Mouse (Mus musculus): ENCODE measurements around the gene Vezt. TPM values are rescaled to one million over a fixed set of nuclear protein-coding genes. Genes with fewer than 3 reads are reported as not detected.

The Vezt gene
- polyA plus RNA-seq, 1 experiment: 5.5 TPM

DNA sequence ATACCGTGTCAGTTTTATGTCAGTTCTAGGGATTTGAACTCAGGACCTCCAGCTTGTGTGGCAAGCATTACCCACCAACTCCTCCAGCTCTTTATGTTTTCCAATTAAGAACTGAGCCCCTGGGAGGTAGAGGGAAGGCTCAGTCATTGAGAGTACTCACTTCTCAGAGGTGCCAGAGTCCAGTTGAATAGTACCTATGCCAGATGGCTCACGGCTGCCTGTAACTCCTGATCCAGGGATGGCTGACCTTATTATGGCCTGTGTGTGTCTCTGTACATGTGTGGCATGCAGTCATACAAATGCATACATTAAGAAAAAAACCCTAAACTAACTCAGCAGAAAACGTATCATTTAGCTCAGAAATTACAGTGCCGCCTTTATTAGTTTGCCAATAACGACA lies 15.1 kb upstream of the Vezt start:
- no peaks in the 10 kb centered on the region for H3K27me3 ChIP-seq (ENCODE audit: control insufficient read depth, insufficient read depth, low read length)
- no peak overlapping the region for H3K4me3 ChIP-seq (ENCODE audit: low read depth, low read length)
- TF ChIP-seq POLR2A (IDR thresholded peaks at IDR 0.05; ENCODE audit: low read depth, low read length) (no peak), CTCF (IDR thresholded peaks at IDR 0.05; ENCODE audit: extremely low read depth, insufficient read length, insufficient replicate concordance, low read depth, low read length) (no peak)
- peaks cover 4% of the 10 kb centered on the region; the same call in 1 of the 2 replicates for H3K36me3 ChIP-seq (ENCODE audit: control insufficient read depth, insufficient read depth, low read length)
- WGBS: 96% methylated on average over 5 of the region's 5 CpGs
- H3K4me1 ChIP-seq (ENCODE audit: control insufficient read depth, insufficient read depth, insufficient read length, low read length): peaks cover 11% of the 10 kb centered on the region; the same call in 1 of the 2 replicates
- H3K27ac ChIP-seq (ENCODE audit: insufficient read depth, low read depth, low read length): no peak overlapping the region

DNA sequence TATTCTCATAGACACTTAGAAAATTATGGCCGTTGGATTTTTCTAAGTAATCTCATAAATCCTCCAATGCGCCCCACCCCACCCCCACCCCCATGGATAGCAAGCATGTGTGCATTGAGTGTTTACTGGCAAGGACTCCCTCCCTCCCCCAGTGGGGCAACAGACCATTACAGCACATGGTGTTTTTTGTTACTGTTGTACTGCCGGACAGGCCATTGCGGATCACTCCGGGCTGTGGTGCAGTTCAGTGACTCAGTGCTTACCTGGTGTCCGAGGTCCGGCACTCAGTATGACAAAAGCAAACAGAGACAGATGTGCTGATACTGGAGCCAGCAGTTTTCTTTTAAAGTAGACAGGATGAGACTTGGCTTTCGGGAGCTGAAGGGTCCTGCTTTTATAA lies 13.5 kb upstream of the Vezt start:
- peaks cover 11% of the 10 kb centered on the region; the same call in 1 of the 2 replicates for H3K4me1 ChIP-seq (ENCODE audit: control insufficient read depth, insufficient read depth, insufficient read length, low read length)
- no peak overlapping the region for H3K4me3 ChIP-seq (ENCODE audit: low read depth, low read length)
- H3K27me3 ChIP-seq (ENCODE audit: control insufficient read depth, insufficient read depth, low read length): no peaks in the 10 kb centered on the region
- peaks cover 18% of the 10 kb centered on the region for H3K36me3 ChIP-seq (ENCODE audit: control insufficient read depth, insufficient read depth, low read length)
- WGBS: 61% methylated on average over 8 of the region's 8 CpGs
- peak overlapping the region; percentile 24; the same call in 1 of the 2 replicates for H3K27ac ChIP-seq (ENCODE audit: insufficient read depth, low read depth, low read length)
- no peak for TF ChIP-seq CTCF (IDR thresholded peaks at IDR 0.05; ENCODE audit: extremely low read depth, insufficient read length, insufficient replicate concordance, low read depth, low read length)
- no peak for TF ChIP-seq POLR2A (IDR thresholded peaks at IDR 0.05; ENCODE audit: low read depth, low read length)

DNA sequence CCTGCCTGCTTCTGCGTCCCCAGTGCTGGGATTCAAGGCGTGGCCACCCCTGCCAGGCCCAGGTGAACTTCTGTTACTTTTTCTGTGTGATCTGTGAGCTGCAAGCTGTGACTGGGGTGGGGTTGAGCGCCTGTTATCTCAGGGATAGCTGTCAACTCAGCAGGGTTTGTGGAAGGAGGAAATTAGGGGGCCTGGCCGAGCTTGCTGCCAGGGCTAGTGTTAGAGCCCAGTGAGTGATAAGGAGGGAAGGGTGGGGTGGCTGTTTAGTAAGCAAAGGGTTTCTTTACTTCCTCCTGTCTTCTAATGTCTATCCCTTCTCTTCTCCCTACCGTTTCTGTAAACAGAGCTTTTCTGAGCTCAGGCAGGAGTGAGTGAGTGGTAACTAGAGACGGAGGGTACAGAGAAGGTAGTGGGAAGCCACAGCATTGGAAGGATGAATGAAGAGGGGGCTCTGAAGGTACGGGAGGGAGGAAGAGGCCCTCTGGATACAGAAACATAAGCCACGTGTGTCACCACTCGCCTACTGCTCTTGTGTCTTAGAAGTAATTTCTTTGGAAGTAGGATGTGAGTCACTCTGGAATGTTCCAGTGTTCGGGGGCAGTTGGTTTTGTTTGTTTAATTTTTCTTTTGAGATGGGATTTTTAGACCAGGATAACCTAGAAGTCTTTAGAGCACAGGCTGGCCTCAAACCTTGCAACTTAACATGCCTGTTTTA lies 12.4 kb upstream of the Vezt start:
- Histone ChIP-seq H3K4me3 (ENCODE audit: low read depth, low read length) (no peak overlapping the region), H3K36me3 (ENCODE audit: control insufficient read depth, insufficient read depth, low read length) (peaks cover 25% of the 10 kb centered on the region), H3K27me3 (ENCODE audit: control insufficient read depth, insufficient read depth, low read length) (no peaks in the 10 kb centered on the region), H3K4me1 (ENCODE audit: control insufficient read depth, insufficient read depth, insufficient read length, low read length) (peaks cover 11% of the 10 kb centered on the region; the same call in 1 of the 2 replicates), H3K27ac (ENCODE audit: insufficient read depth, low read depth, low read length) (peak overlapping the region; percentile 87)
- WGBS: 27% methylated on average over 10 of the region's 10 CpGs
- TF ChIP-seq POLR2A (IDR thresholded peaks at IDR 0.05; ENCODE audit: low read depth, low read length): no peak
- TF ChIP-seq CTCF (IDR thresholded peaks at IDR 0.05; ENCODE audit: extremely low read depth, insufficient read length, insufficient replicate concordance, low read depth, low read length): no peak

DNA sequence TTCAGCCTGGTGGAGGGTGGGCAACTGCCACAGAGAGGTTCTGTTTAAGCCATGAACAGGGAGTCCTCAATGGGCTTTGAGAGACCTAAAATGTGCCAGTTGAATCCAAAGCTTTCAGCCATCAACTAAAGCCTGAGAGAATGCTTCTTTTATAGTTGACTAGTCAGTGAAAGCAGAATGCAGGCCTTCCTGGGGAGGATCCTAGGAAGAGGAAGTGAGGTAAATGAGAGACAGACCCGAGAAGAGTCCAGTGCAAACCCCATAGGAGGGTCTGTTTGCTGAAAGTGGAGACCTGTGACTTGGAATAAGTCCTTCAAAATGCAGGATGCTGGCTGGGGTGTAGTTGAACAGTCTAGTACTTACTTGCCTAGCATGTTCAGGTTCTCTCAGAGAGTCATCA lies 11.4 kb upstream of the Vezt start:
- TF ChIP-seq POLR2A (IDR thresholded peaks at IDR 0.05; ENCODE audit: low read depth, low read length) (no peak), CTCF (IDR thresholded peaks at IDR 0.05; ENCODE audit: extremely low read depth, insufficient read length, insufficient replicate concordance, low read depth, low read length) (no peak)
- H3K27me3 ChIP-seq (ENCODE audit: control insufficient read depth, insufficient read depth, low read length): no peaks in the 10 kb centered on the region
- WGBS: 54% methylated on average over 1 of the region's 1 CpGs
- H3K4me1 ChIP-seq (ENCODE audit: control insufficient read depth, insufficient read depth, insufficient read length, low read length): peaks cover 11% of the 10 kb centered on the region; the same call in 1 of the 2 replicates
- H3K27ac ChIP-seq (ENCODE audit: insufficient read depth, low read depth, low read length): no peak overlapping the region
- H3K36me3 ChIP-seq (ENCODE audit: control insufficient read depth, insufficient read depth, low read length): peaks cover 25% of the 10 kb centered on the region
- H3K4me3 ChIP-seq (ENCODE audit: low read depth, low read length): no peak overlapping the region

DNA sequence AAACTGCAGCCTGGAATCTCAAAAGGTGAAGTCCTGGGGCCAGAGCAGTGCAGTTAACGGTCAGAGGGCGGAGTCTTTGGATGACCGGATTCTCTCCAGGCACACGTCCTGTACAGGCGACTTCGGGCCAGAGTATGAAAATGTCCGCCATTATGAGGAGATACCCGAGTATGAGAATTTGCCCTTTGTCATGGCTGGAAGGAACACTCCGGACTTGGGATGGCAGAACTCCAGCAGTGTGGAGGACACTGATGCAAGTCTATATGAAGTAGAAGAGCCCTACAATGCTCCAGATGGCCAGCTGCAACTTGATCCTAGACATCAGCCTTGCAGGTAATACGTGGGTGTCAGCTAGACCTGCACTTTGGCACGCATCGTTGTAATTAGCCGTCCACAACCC lies 9.7 kb upstream of the Vezt start:
- Histone ChIP-seq H3K27me3 (ENCODE audit: control insufficient read depth, insufficient read depth, low read length) (no peaks in the 10 kb centered on the region), H3K36me3 (ENCODE audit: control insufficient read depth, insufficient read depth, low read length) (peaks cover 25% of the 10 kb centered on the region), H3K4me3 (ENCODE audit: low read depth, low read length) (no peak overlapping the region), H3K4me1 (ENCODE audit: control insufficient read depth, insufficient read depth, insufficient read length, low read length) (peaks cover 11% of the 10 kb centered on the region; the same call in 1 of the 2 replicates), H3K27ac (ENCODE audit: insufficient read depth, low read depth, low read length) (no peak overlapping the region)
- WGBS: 95% methylated on average over 13 of the region's 13 CpGs
- no peak for TF ChIP-seq CTCF (IDR thresholded peaks at IDR 0.05; ENCODE audit: extremely low read depth, insufficient read length, insufficient replicate concordance, low read depth, low read length)
- no peak for TF ChIP-seq POLR2A (IDR thresholded peaks at IDR 0.05; ENCODE audit: low read depth, low read length)

DNA sequence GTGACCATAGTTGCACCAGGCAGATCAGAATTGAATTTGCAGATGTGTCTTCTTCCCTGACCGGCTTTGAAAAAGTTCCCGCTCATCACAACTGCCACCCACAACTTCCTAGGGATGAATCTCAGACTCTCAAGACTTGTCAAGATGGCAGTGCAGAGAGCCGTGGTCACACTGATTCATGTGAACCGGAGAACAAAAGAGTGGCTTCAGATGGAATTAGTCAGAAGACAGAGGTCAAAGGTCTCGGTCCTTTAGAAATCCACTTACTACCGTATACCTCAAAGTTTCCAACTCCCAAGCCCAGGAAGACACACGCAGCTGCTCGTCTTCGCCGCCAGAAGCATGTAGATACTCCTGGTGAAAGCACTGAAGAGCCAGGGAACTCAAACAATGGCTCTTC lies 8.3 kb upstream of the Vezt start:
- Histone ChIP-seq H3K27ac (ENCODE audit: insufficient read depth, low read depth, low read length) (no peak overlapping the region), H3K36me3 (ENCODE audit: control insufficient read depth, insufficient read depth, low read length) (peaks cover 25% of the 10 kb centered on the region), H3K4me3 (ENCODE audit: low read depth, low read length) (no peak overlapping the region), H3K4me1 (ENCODE audit: control insufficient read depth, insufficient read depth, insufficient read length, low read length) (peaks cover 8% of the 10 kb centered on the region; the same call in 1 of the 2 replicates), H3K27me3 (ENCODE audit: control insufficient read depth, insufficient read depth, low read length) (no peaks in the 10 kb centered on the region)
- 81% methylated on average over 10 of the region's 10 CpGs for WGBS
- no peak for TF ChIP-seq POLR2A (IDR thresholded peaks at IDR 0.05; ENCODE audit: low read depth, low read length)
- TF ChIP-seq CTCF (IDR thresholded peaks at IDR 0.05; ENCODE audit: extremely low read depth, insufficient read length, insufficient replicate concordance, low read depth, low read length): no peak

DNA sequence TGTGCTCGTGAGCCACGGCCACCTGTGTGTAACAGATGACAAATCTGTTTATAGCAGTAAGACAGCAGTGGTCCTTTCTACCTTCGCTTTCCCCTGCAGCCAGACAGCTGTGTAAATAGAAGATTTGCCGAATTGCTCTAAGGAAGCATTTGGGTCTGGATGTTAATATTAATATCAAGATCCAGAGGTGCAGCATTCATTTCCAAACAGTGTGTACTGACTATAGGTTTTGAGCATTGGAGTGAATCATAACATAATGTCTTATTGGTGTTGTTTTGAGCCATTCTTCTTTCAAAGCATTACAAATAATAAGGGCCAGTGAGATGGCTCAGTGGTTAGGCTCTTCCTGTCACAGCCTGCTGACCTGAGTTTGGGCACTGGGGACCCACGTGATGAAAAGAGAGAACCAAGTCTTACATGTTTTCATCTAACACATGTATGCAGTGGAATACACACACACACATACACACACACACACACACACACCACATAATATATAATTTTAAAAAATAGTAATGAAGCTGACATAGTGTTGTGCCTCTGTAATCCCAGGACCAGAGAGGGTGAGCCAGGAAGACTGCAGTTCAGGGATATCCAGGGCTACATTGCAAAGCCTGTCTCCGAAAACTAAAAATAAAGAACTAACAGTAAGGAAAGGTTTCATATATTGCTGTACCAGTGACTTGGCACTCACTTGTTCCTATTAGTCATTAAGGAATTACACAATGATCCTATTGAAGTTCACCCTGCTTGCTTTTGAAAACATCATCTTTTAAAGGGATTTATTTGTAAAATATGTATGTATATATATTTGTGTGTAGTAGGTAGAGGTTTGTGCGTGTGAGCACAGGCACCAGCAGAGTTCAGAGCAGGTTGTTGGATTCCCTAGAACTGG lies 3.0 kb upstream of the Vezt start:
- peaks cover 2% of the 10 kb centered on the region for H3K36me3 ChIP-seq (ENCODE audit: control insufficient read depth, insufficient read depth, low read length)
- WGBS: 53% methylated on average over 7 of the region's 7 CpGs

More for the DNA sequence above, 3.0 kb upstream of the Vezt start:
- no peak overlapping the region for H3K4me3 ChIP-seq (ENCODE audit: low read depth, low read length)
- no peaks in the 10 kb centered on the region for H3K27me3 ChIP-seq (ENCODE audit: control insufficient read depth, insufficient read depth, low read length)
- no peak for TF ChIP-seq POLR2A (IDR thresholded peaks at IDR 0.05; ENCODE audit: low read depth, low read length)
- no peak for TF ChIP-seq CTCF (IDR thresholded peaks at IDR 0.05; ENCODE audit: extremely low read depth, insufficient read length, insufficient replicate concordance, low read depth, low read length)
- no peaks in the 10 kb centered on the region for H3K4me1 ChIP-seq (ENCODE audit: control insufficient read depth, insufficient read depth, insufficient read length, low read length)
- H3K27ac ChIP-seq (ENCODE audit: insufficient read depth, low read depth, low read length): no peak overlapping the region
